Mouse (Mus musculus): ENCODE data around the gene Nup188. TPM values are rescaled to one million over a fixed set of nuclear protein-coding genes. Genes with fewer than 3 reads are reported as not detected.

The Nup188 gene
- polyA plus RNA-seq, 1 experiment from 2014 or later: 11.2 TPM

GRCm38 (mm10) chr2:30261921-30262839 lies 24.0 kb upstream of the Nup188 start:
- peaks cover 21% of the 10 kb centered on the region; the same call in 1 of the 2 replicates for H3K36me3 ChIP-seq (ENCODE audit: inconsistent target)
- H3K4me3 ChIP-seq (ENCODE audit: inconsistent target): no peak overlapping the region
- H3K79me2 ChIP-seq (ENCODE audit: inconsistent target): peaks cover 39% of the 10 kb centered on the region; the same call in 1 of the 2 replicates
- H3K27ac ChIP-seq: no peak overlapping the region
- WGBS (ENCODE audit: missing documents): 98% methylated on average over 17 of the region's 18 CpGs

GRCm38 (mm10) chr2:30262840-30263441 lies 23.3 kb upstream of the Nup188 start:
- Histone ChIP-seq H3K79me2 (ENCODE audit: inconsistent target) (peaks cover 31% of the 10 kb centered on the region; the same call in 1 of the 2 replicates), H3K36me3 (ENCODE audit: inconsistent target) (peaks cover 20% of the 10 kb centered on the region; the same call in 1 of the 2 replicates), H3K4me3 (ENCODE audit: inconsistent target) (no peak overlapping the region), H3K27ac (no peak overlapping the region)
- WGBS (ENCODE audit: missing documents): 80% methylated on average over 4 of the region's 4 CpGs

GRCm38 (mm10) chr2:30263811-30264210 lies 22.4 kb upstream of the Nup188 start:
- 97% methylated on average over 6 of the region's 6 CpGs for WGBS (ENCODE audit: missing documents)
- Histone ChIP-seq H3K36me3 (ENCODE audit: inconsistent target) (peaks cover 20% of the 10 kb centered on the region; the same call in 1 of the 2 replicates), H3K4me3 (ENCODE audit: inconsistent target) (no peak overlapping the region), H3K79me2 (ENCODE audit: inconsistent target) (peaks cover 22% of the 10 kb centered on the region; the same call in 1 of the 2 replicates), H3K27ac (no peak overlapping the region)

- Histone ChIP-seq H3K27ac (peak overlapping the region; percentile 80), H3K79me2 (ENCODE audit: inconsistent target) (peaks cover 12% of the 10 kb centered on the region; the same call in 1 of the 2 replicates), H3K36me3 (ENCODE audit: inconsistent target) (peaks cover 20% of the 10 kb centered on the region; the same call in 1 of the 2 replicates), H3K4me3 (ENCODE audit: inconsistent target) (no peak overlapping the region)
- whole genome bisulfite sequencing (ENCODE audit: missing documents): 91% methylated on average over 7 of the region's 7 CpGs
Observed at GRCm38 (mm10) chr2:30264671-30265519, 21.3 kb upstream of the Nup188 start.

GRCm38 (mm10) chr2:30265767-30266253 lies 20.4 kb upstream of the Nup188 start, which contains the start of gene Phyhd1:
Phyhd1 (plus strand) TSS chr2:30266203.
- 77% methylated on average over 5 of the region's 5 CpGs for WGBS (ENCODE audit: missing documents)
- Histone ChIP-seq H3K27ac (peak within 1 kb of the TSS; percentile 80), H3K4me3 (ENCODE audit: inconsistent target) (no peak within 1 kb of the TSS), H3K79me2 (ENCODE audit: inconsistent target) (peaks cover 2% of the 10 kb centered on the region; the same call in 1 of the 2 replicates), H3K36me3 (ENCODE audit: inconsistent target) (peaks cover 20% of the 10 kb centered on the region; the same call in 1 of the 2 replicates)

GRCm38 (mm10) chr2:30266392-30266941 lies 19.7 kb upstream of the Nup188 start:
- H3K27ac ChIP-seq: peak overlapping the region; percentile 80
- H3K4me3 ChIP-seq (ENCODE audit: inconsistent target): no peak overlapping the region
- H3K36me3 ChIP-seq (ENCODE audit: inconsistent target): peaks cover 20% of the 10 kb centered on the region; the same call in 1 of the 2 replicates
- 30% methylated on average over 4 of the region's 4 CpGs for WGBS (ENCODE audit: missing documents)
- H3K79me2 ChIP-seq (ENCODE audit: inconsistent target): no peaks in the 10 kb centered on the region; the same call in 1 of the 2 replicates

- peaks cover 14% of the 10 kb centered on the region; the same call in 1 of the 2 replicates for H3K36me3 ChIP-seq (ENCODE audit: inconsistent target)
- no peaks in the 10 kb centered on the region for H3K79me2 ChIP-seq (ENCODE audit: inconsistent target)
- no peak overlapping the region for H3K4me3 ChIP-seq (ENCODE audit: inconsistent target)
- H3K27ac ChIP-seq: 0 out of 2 replicates have a peak overlapping the region, but pooled peaks have one; percentile 5
- 100% methylated on average over 2 of the region's 2 CpGs for WGBS (ENCODE audit: missing documents)
Observed at GRCm38 (mm10) chr2:30267466-30267865, 18.7 kb upstream of the Nup188 start.

GRCm38 (mm10) chr2:30268371-30268770 lies 17.8 kb upstream of the Nup188 start:
- Histone ChIP-seq H3K79me2 (ENCODE audit: inconsistent target) (no peaks in the 10 kb centered on the region), H3K36me3 (ENCODE audit: inconsistent target) (peaks cover 9% of the 10 kb centered on the region; the same call in 1 of the 2 replicates), H3K27ac (peak overlapping the region; percentile 5; the same call in 1 of the 2 replicates), H3K4me3 (ENCODE audit: inconsistent target) (no peak overlapping the region)
- 71% methylated on average over 4 of the region's 4 CpGs for WGBS (ENCODE audit: missing documents)

GRCm38 (mm10) chr2:30269241-30269990 lies 16.8 kb upstream of the Nup188 start:
- Histone ChIP-seq H3K27ac (peak overlapping the region; percentile 50), H3K36me3 (ENCODE audit: inconsistent target) (no peaks in the 10 kb centered on the region), H3K79me2 (ENCODE audit: inconsistent target) (no peaks in the 10 kb centered on the region), H3K4me3 (ENCODE audit: inconsistent target) (no peak overlapping the region)
- WGBS (ENCODE audit: missing documents): 72% methylated on average over 17 of the region's 17 CpGs

GRCm38 (mm10) chr2:30270134-30270533 lies 16.1 kb upstream of the Nup188 start:
- 6% methylated on average over 1 of the region's 1 CpGs for WGBS (ENCODE audit: missing documents)
- no peaks in the 10 kb centered on the region for H3K79me2 ChIP-seq (ENCODE audit: inconsistent target)
- no peaks in the 10 kb centered on the region for H3K36me3 ChIP-seq (ENCODE audit: inconsistent target)
- H3K4me3 ChIP-seq (ENCODE audit: inconsistent target): no peak overlapping the region
- H3K27ac ChIP-seq: peak overlapping the region; percentile 50

- no peaks in the 10 kb centered on the region for H3K36me3 ChIP-seq (ENCODE audit: inconsistent target)
- WGBS (ENCODE audit: missing documents): 99% methylated on average over 11 of the region's 11 CpGs
- H3K27ac ChIP-seq: no peak within 1 kb of the TSS
- H3K4me3 ChIP-seq (ENCODE audit: inconsistent target): no peak within 1 kb of the TSS
- H3K79me2 ChIP-seq (ENCODE audit: inconsistent target): peaks cover 15% of the 10 kb centered on the region
Observed at GRCm38 (mm10) chr2:30280743-30281142, 5.5 kb upstream of the Nup188 start, which contains the start of gene Gm28038. Gm28038 (plus strand) TSS chr2:30281043.

GRCm38 (mm10) chr2:30281651-30282050 lies 4.5 kb upstream of the Nup188 start:
- Histone ChIP-seq H3K79me2 (ENCODE audit: inconsistent target) (peaks cover 21% of the 10 kb centered on the region), H3K36me3 (ENCODE audit: inconsistent target) (no peaks in the 10 kb centered on the region), H3K4me3 (ENCODE audit: inconsistent target) (no peak overlapping the region), H3K27ac (no peak overlapping the region)
- WGBS (ENCODE audit: missing documents): 90% methylated on average over 3 of the region's 3 CpGs

GRCm38 (mm10) chr2:30283193-30283592 lies 3.0 kb upstream of the Nup188 start:
- Histone ChIP-seq H3K4me3 (ENCODE audit: inconsistent target) (no peak overlapping the region), H3K79me2 (ENCODE audit: inconsistent target) (peaks cover 37% of the 10 kb centered on the region), H3K27ac (no peak overlapping the region), H3K36me3 (ENCODE audit: inconsistent target) (no peaks in the 10 kb centered on the region)
- 86% methylated on average over 2 of the region's 2 CpGs for WGBS (ENCODE audit: missing documents)

All from macrophage (primary cell).